ENCODE assay signal across 20 mouse cellular contexts in the genomic region with DNA sequence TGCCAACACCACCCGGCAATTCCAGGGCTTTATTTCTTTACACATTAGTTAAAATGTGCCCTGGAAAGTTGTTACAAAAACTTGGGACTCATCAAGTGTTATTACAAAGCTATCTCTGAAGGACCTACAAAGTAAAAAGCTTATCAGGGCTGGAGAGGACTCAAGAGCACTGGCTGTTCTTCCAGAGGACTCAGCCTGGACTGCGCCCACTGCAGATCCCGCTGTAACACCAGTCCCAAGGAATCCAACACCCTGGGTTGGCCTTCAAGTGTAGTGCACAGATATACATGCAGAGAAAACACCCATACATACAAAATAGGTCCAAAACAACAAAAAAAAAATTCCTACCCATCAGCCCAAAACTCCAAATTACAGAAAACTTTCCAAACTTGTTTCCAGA. TPM values are rescaled to one million over a fixed set of nuclear protein-coding genes. Genes with fewer than 3 reads are reported as not detected.
DNase-seq lines count a peak whose midpoint lies in the region; TF ChIP-seq lines count a peak whose summit lies in the region.
"Had no signal": no experiment of that assay in that cellular context is flagged by ENCODE, and none has a peak within 500 bp of the region (broad histone marks: within the 10 kb centered on the region; RNA-seq: fewer than 3 reads in every experiment).

No protein-coding gene starts in this region.

- H3K4me1 ChIP-seq in brown adipose tissue, adult 24 weeks (ENCODE audit: control insufficient read depth, insufficient read depth, insufficient read length, low read length): no peaks in the 10 kb centered on the region
- no peaks in the 10 kb centered on the region for H3K4me1 ChIP-seq in cortical plate, adult 2 months (ENCODE audit: control insufficient read depth, insufficient read depth, low read length)

- no peak for TF ChIP-seq CTCF in cortical plate, adult 2 months (IDR thresholded peaks at IDR 0.05; ENCODE audit: extremely low read depth, insufficient read depth, low read length)

- DNase-seq in testis, postnatal 10 days (ENCODE audit: low spot score): peak; percentile 44
- no peak for DNase-seq in thymus, postnatal 0 days (ENCODE audit: low spot score)
- DNase-seq in lung, postnatal 36 days: no peak
- DNase-seq in cerebellum, adult 9-10 months: no peak
- DNase-seq: adrenal gland, adult 2 months; adrenal gland, postnatal 10 days; adrenal gland, postnatal 25 days; cerebellum, adult 11-12 months; cerebellum, adult 2 months; cerebellum, adult 9-11 months; cerebellum, postnatal 14 days; cerebellum, postnatal 36 days; forebrain, postnatal 0 days had no signal

- TF ChIP-seq POLR2A in cortical plate, adult 2 months (IDR thresholded peaks at IDR 0.05; ENCODE audit: extremely low read depth, insufficient read depth, low read length): 0 out of 2 replicates have a peak, but pooled peaks have one; percentile 8

- H3K27ac ChIP-seq in brown adipose tissue, adult 24 weeks (replicated peaks; ENCODE audit: low read depth, low read length): no peak overlapping the region
- no peak overlapping the region for H3K27ac ChIP-seq in cortical plate, adult 2 months (ENCODE audit: insufficient read depth, low read length)
- H3K27ac ChIP-seq: embryonic facial prominence, embryonic 10.5 days; embryonic facial prominence, embryonic 12.5 days; forebrain, embryonic 13.5 days; forebrain, embryonic 15.5 days had no signal

- H3K4me3 ChIP-seq in brown adipose tissue, adult 24 weeks (ENCODE audit: insufficient read depth, low read depth, low read length): peak overlapping the region; percentile 21; the same call in 1 of the 2 replicates
- H3K4me3 ChIP-seq in cortical plate, adult 2 months (ENCODE audit: insufficient read depth, low read length): no peak overlapping the region
- H3K4me3 ChIP-seq: embryonic facial prominence, embryonic 10.5 days; embryonic facial prominence, embryonic 12.5 days; forebrain, embryonic 13.5 days; forebrain, embryonic 15.5 days had no signal

RNA-seq across cellular contexts. Expression of gene Cycs, which starts 2.7 kb away (rescaled TPM):
- polyA plus RNA-seq in brown adipose tissue, adult 24 weeks (2012; ENCODE audit: insufficient read depth, insufficient read length, missing spikeins): 219 and 245 TPM in 2 replicates
- 61.1 and 63.8 TPM in 2 replicates for polyA plus RNA-seq in cortical plate, adult 2 months (2012; rRNA removed)
- polyA plus RNA-seq in thymus, postnatal 0 days (2015; fragmentation: Nextera tagmentation; extraction: Ambion mirVana): 73.5 and 77.6 TPM in 2 replicates

RNA-seq across cellular contexts. Expression of gene 4921507P07Rik, which starts 32.8 kb away (rescaled TPM):
- 0.63 and 1.7 TPM in 2 replicates for polyA plus RNA-seq in brown adipose tissue, adult 24 weeks (2012; ENCODE audit: insufficient read depth, insufficient read length, missing spikeins)
- polyA plus RNA-seq in cortical plate, adult 2 months (2012; rRNA removed): 0.85 and 0.90 TPM in 2 replicates
- 0.20 and 0.39 TPM in 2 replicates for polyA plus RNA-seq in thymus, postnatal 0 days (2015; fragmentation: Nextera tagmentation; extraction: Ambion mirVana)
- polyA plus RNA-seq: adrenal gland, adult 2 months; C2C12 had no signal
